Mouse (Mus musculus) central nervous system, embryonic 14 days (tissue): ENCODE measurements around the gene Gm21541. TPM values are rescaled to one million over a fixed set of nuclear protein-coding genes. Genes with fewer than 3 reads are reported as not detected.

ENCODE experiments used
- polyA plus RNA-seq: library from polyadenylated mRNA; depleted of rRNA; stranded (reverse); fragments of >200 nt; gene quantifications from 2 replicates; pipeline ENCODE4 v1.2.3, GENCODE M21; 2012; rRNA removed

Gene Gm21541
- polyA plus RNA-seq, result not detected in 2 replicates

GRCm38 (mm10) chr4:41903310-41903709, at the start of gene Gm21541:
Gm21541 (plus strand) TSS chr4:41903610.

GRCm38 (mm10) chr4:41941272-41941671, 37.9 kb downstream of the Gm21541 start, which contains the start of gene Gm20878:
Gm20878 (plus strand) TSS chr4:41941572.

Other genes with a start within 250 kb of the Gm21541 start
- gene Cntfr, start 206.5 kb upstream of the Gm21541 start, polyA plus RNA-seq, result 63.3 and 84.9 TPM in 2 replicates
- 34.2 and 80.9 TPM in 2 replicates for gene Il11ra1, start 203.6 kb upstream of the Gm21541 start, polyA plus RNA-seq
- 56.4 and 56.9 TPM in 2 replicates for gene Rpp25l, start 190.1 kb upstream of the Gm21541 start, polyA plus RNA-seq
- gene Dctn3, start 180.4 kb upstream of the Gm21541 start, polyA plus RNA-seq, result 159 and 165 TPM in 2 replicates
- gene Arid3c, start 172.5 kb upstream of the Gm21541 start, polyA plus RNA-seq, result 0.44 and 0.69 TPM in 2 replicates
- 66.6 and 88.5 TPM in 2 replicates for gene Galt, start 148.4 kb upstream of the Gm21541 start, polyA plus RNA-seq
- 55.0 and 62.8 TPM in 2 replicates for gene Sigmar1, start 147.5 kb upstream of the Gm21541 start, polyA plus RNA-seq
- 367 and 380 TPM in 2 replicates for gene Ccl27a, start 129.4 kb upstream of the Gm21541 start, polyA plus RNA-seq
- gene Gm20878, start 38.0 kb downstream of the Gm21541 start, polyA plus RNA-seq, result 3.9 and 4.7 TPM in 2 replicates
- gene Fam205a4, start 62.4 kb downstream of the Gm21541 start, polyA plus RNA-seq, result 2.1 and 2.4 TPM in 2 replicates
- gene Gm21093, start 131.1 kb downstream of the Gm21541 start, polyA plus RNA-seq, result 0.77 and 1.3 TPM in 2 replicates
- gene Gm3893, start 187.6 kb downstream of the Gm21541 start, polyA plus RNA-seq, result not detected in 2 replicates
- gene Gm13304, start 211.2 kb downstream of the Gm21541 start, polyA plus RNA-seq, result not detected in 2 replicates
- 0.48 and 0.69 TPM in 2 replicates for gene Gm13306, start 249.8 kb downstream of the Gm21541 start, polyA plus RNA-seq